Mouse (Mus musculus) stomach, postnatal 0 days (tissue): ENCODE results near the gene Zfp593. TPM values are rescaled to one million over a fixed set of nuclear protein-coding genes. Genes with fewer than 3 reads are reported as not detected.
A peak's percentile ranks its signal among the peaks of the same experiment; 100 is the strongest.

Experiments
- ATAC-seq: fragments of 200-750 bp; cut with Nextera tagmentation; 2 replicates; pipeline ENCODE4 v1.8.0; 2017; ENCODE audit not compliant: low FRiP score, low TSS enrichment
- DNase-seq: peaks from one replicate; pipeline ENCODE4 v3.0.0-alpha.2; 2016; ENCODE audit warnings: low spot score
- H3K27ac ChIP-seq: fragments of 300-500 bp; sonication (generic); replicated peaks from 2 replicates; pipeline ENCODE4 v1.5.1; 2014; ENCODE audit warnings: mild to moderate bottlenecking, control low read depth
- H3K27me3 ChIP-seq: fragments of 300-500 bp; sonication (generic); 2 replicates; pipeline ENCODE4 v1.6.1; 2014; ENCODE audit warnings: low read length; ENCODE audit not compliant: control insufficient read depth, insufficient read depth
- H3K36me3 ChIP-seq: fragments of 300-500 bp; sonication (generic); 2 replicates; pipeline ENCODE4 v1.6.1; 2014; ENCODE audit warnings: low read length, mixed read lengths; ENCODE audit not compliant: control insufficient read depth, insufficient read depth
- H3K4me1 ChIP-seq: fragments of 300-500 bp; sonication (generic); replicated peaks from 2 replicates; pipeline ENCODE4 v1.6.1; 2014; ENCODE audit warnings: antibody characterized with exemption; ENCODE audit not compliant: control insufficient read depth, insufficient read depth
- H3K4me2 ChIP-seq: fragments of 300-500 bp; sonication (generic); replicated peaks from 2 replicates; pipeline ENCODE4 v1.6.1; 2014; ENCODE audit warnings: low read depth, mild to moderate bottlenecking, control low read depth, moderate library complexity
- H3K4me3 ChIP-seq: fragments of 300-500 bp; sonication (generic); 2 replicates; pipeline ENCODE4 v1.5.1; 2014; ENCODE audit warnings: low read depth, low read length, control low read depth
- H3K9ac ChIP-seq: fragments of 300-500 bp; sonication (generic); 2 replicates; pipeline ENCODE4 v1.6.1; 2014; ENCODE audit warnings: mild to moderate bottlenecking, low read length, control low read depth, mixed read lengths
- H3K9me3 ChIP-seq: fragments of 300-500 bp; sonication (generic); 2 replicates; pipeline ENCODE4 v1.6.1; 2016; ENCODE audit warnings: low read length; ENCODE audit not compliant: control insufficient read depth
- CTCF ChIP-seq: IDR thresholded peaks from 2 replicates; pipeline ENCODE4 v1.5.1; 2016; ENCODE audit warnings: antibody characterized with exemption, low read depth, mild to moderate bottlenecking, moderate library complexity
- EP300 ChIP-seq: optimal IDR thresholded peaks from 2 replicates; pipeline ENCODE3; 2016; ENCODE audit warnings: antibody characterized with exemption
- WGBS: fragments of 180-500 bp; shearing (Covaris S2); extraction: QIAGEN DNeasy Blood & Tissue Kit; methylation state at CpG from one replicate; pipeline ENCODE4 v1.1.7; 2014; 5-methylcytosine and 5-hydroxymethylcytosine counted together
- polyA plus RNA-seq: library from polyadenylated mRNA; unstranded; fragments of >200 nt; fragmentation: Nextera tagmentation; extraction: Ambion mirVana; gene quantifications from 2 replicates; pipeline ENCODE4 v1.2.1, GENCODE M21; 2015

The Zfp593 gene
- polyA plus RNA-seq, 1 experiment from 2014 or later: 12.6 TPM

- WGBS: 45% methylated on average over 11 of the region's 11 CpGs
- no peak overlapping the region for H3K4me2 ChIP-seq
- no peak overlapping the region for H3K9ac ChIP-seq
- no peaks in the 10 kb centered on the region for H3K27me3 ChIP-seq
- no peaks in the 10 kb centered on the region for H3K4me1 ChIP-seq
- no peak overlapping the region for H3K4me3 ChIP-seq
- DNase-seq: no peak
- no peak for TF ChIP-seq CTCF
- H3K9me3 ChIP-seq: no peaks in the 10 kb centered on the region
- ATAC-seq: no peak
- H3K36me3 ChIP-seq: no peaks in the 10 kb centered on the region
- no peak overlapping the region for H3K27ac ChIP-seq
Measured at GRCm38 (mm10) chr4:134258354-134258753, 13.0 kb upstream of the Zfp593 start.

DNA sequence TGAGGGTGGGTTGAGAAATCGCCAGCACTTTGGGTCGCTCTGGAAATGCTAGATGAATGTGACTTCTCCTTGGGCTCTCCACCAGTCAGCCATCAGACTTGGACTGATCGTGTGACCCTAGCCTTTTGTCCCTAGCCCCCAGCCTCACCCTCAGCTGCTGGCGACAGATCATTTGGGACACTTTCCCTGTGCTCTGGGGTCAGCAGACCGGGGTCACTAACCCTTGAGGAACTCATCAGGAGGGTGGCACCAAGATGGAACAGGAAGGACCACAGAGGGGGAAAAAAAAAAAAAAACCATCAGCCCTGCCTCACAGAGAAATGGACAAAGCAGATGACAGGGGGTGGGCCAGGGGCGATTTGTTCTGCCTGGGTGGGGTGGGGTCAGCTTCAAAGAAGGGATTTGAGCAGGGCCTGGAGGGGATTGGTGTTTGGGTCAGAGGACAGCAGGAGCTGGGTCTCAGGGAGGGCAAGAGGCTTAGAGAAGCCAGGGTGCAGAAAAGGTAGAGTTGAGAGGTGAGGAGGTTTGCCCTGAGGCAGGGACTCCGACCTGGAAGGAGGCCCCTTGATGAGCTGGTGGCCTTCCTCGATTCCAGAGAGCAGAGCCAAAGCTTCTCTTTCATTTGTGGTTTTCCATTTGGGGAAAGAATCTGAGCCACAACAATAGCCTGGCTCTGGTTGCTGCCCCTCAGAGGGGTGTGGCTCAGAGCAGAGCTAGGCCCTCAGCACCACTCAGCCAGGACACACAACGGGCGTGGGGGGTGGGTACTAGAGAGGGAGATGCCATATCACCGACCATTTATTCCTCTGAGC is 12.0 kb upstream of the Zfp593 start:
- H3K9me3 ChIP-seq: no peaks in the 10 kb centered on the region
- WGBS: 39% methylated on average over 11 of the region's 11 CpGs
- H3K4me2 ChIP-seq: no peak overlapping the region
- H3K27ac ChIP-seq: peak overlapping the region; percentile 31; the same call in 1 of the 2 replicates
- ATAC-seq (no peak), DNase-seq (no peak)
- no peak for TF ChIP-seq EP300
- TF ChIP-seq CTCF: no peak
- H3K4me3 ChIP-seq: no peak overlapping the region
- no peaks in the 10 kb centered on the region for H3K36me3 ChIP-seq
- H3K9ac ChIP-seq: no peak overlapping the region
- H3K27me3 ChIP-seq: no peaks in the 10 kb centered on the region
- H3K4me1 ChIP-seq: no peaks in the 10 kb centered on the region

GRCm38 (mm10) chr4:134256407-134257197 is 11.2 kb upstream of the Zfp593 start:
- WGBS: 34% methylated on average over 17 of the region's 19 CpGs
- H3K27me3 ChIP-seq: peaks cover 7% of the 10 kb centered on the region; the same call in 1 of the 2 replicates
- H3K9me3 ChIP-seq: no peaks in the 10 kb centered on the region
- TF ChIP-seq CTCF (no peak), EP300 (no peak)
- H3K9ac ChIP-seq: no peak overlapping the region
- H3K4me3 ChIP-seq: no peak overlapping the region
- peak overlapping the region; percentile 31; the same call in 1 of the 2 replicates for H3K27ac ChIP-seq
- ATAC-seq (peak; percentile 36; the same call in 1 of the 2 replicates), DNase-seq (no peak)
- H3K36me3 ChIP-seq: no peaks in the 10 kb centered on the region
- no peak overlapping the region for H3K4me2 ChIP-seq
- H3K4me1 ChIP-seq: no peaks in the 10 kb centered on the region

- ATAC-seq: no peak
- Histone ChIP-seq H3K27ac (0 out of 2 replicates have a peak overlapping the region, but pooled peaks have one; percentile 14), H3K9ac (no peak overlapping the region), H3K4me2 (no peak overlapping the region), H3K36me3 (no peaks in the 10 kb centered on the region), H3K27me3 (peaks cover 7% of the 10 kb centered on the region; the same call in 1 of the 2 replicates), H3K4me3 (no peak overlapping the region), H3K4me1 (0 out of 2 replicates have a peak, but pooled peaks cover 2% of the 10 kb centered on the region), H3K9me3 (no peaks in the 10 kb centered on the region)
- TF ChIP-seq CTCF (no peak), EP300 (no peak)
- no peak for DNase-seq
- WGBS: 45% methylated on average over 4 of the region's 4 CpGs
Measured at GRCm38 (mm10) chr4:134255854-134256253, 10.5 kb upstream of the Zfp593 start.

GRCm38 (mm10) chr4:134254835-134255234 is 9.4 kb upstream of the Zfp593 start:
- no peak for TF ChIP-seq CTCF
- no peak for TF ChIP-seq EP300
- ATAC-seq: no peak
- 52% methylated on average over 3 of the region's 3 CpGs for WGBS

More at GRCm38 (mm10) chr4:134254835-134255234, 9.4 kb upstream of the Zfp593 start:
- 0 out of 2 replicates have a peak, but pooled peaks cover 2% of the 10 kb centered on the region for H3K4me1 ChIP-seq
- H3K9ac ChIP-seq: no peak overlapping the region
- no peaks in the 10 kb centered on the region for H3K9me3 ChIP-seq
- no peak for DNase-seq
- H3K4me3 ChIP-seq: no peak overlapping the region
- no peak overlapping the region for H3K27ac ChIP-seq
- H3K27me3 ChIP-seq: peaks cover 11% of the 10 kb centered on the region; the same call in 1 of the 2 replicates
- no peak overlapping the region for H3K4me2 ChIP-seq
- no peaks in the 10 kb centered on the region for H3K36me3 ChIP-seq
